Mouse (Mus musculus) embryonic facial prominence, embryonic 15.5 days (tissue): ENCODE results near the gene Gm6034. TPM values are rescaled to one million over a fixed set of nuclear protein-coding genes. Genes with fewer than 3 reads are reported as not detected.
"Not testable (repeated sequence)": the region's sequence is repeated elsewhere in the genome, so short reads cannot be mapped to it uniquely, and the experiment has no call there.

ENCODE experiments used
- ATAC-seq: fragments of 200-750 bp; cut with Nextera tagmentation; 2 replicates; pipeline ENCODE4 v1.8.0; 2017; ENCODE audit warnings: low read depth, moderate TSS enrichment; ENCODE audit not compliant: insufficient number of reproducible peaks, low FRiP score, low TSS enrichment
- H3K27ac ChIP-seq: fragments of 300-500 bp; sonication (generic); replicated peaks from 2 replicates; pipeline ENCODE4 v1.5.1; 2015; ENCODE audit warnings: mild to moderate bottlenecking, inconsistent platforms
- H3K27me3 ChIP-seq: fragments of 300-500 bp; sonication (generic); 2 replicates; pipeline ENCODE4 v1.6.1; 2015; ENCODE audit warnings: inconsistent platforms
- H3K36me3 ChIP-seq: fragments of 300-500 bp; sonication (generic); 2 replicates; pipeline ENCODE4 v1.6.1; 2015; ENCODE audit warnings: mild to moderate bottlenecking, inconsistent platforms
- H3K4me1 ChIP-seq: fragments of 300-500 bp; sonication (generic); 2 replicates; pipeline ENCODE4 v1.6.1; 2015; ENCODE audit warnings: inconsistent platforms
- H3K4me2 ChIP-seq: fragments of 300-500 bp; sonication (generic); replicated peaks from 2 replicates; pipeline ENCODE4 v1.6.1; 2015; ENCODE audit warnings: mild to moderate bottlenecking, inconsistent platforms
- H3K4me3 ChIP-seq: fragments of 300-500 bp; sonication (generic); replicated peaks from 2 replicates; pipeline ENCODE4 v1.5.1; 2015; ENCODE audit warnings: mild to moderate bottlenecking, inconsistent platforms
- H3K9ac ChIP-seq: fragments of 300-500 bp; sonication (generic); 2 replicates; pipeline ENCODE4 v1.6.1; 2015; ENCODE audit warnings: inconsistent platforms
- H3K9me3 ChIP-seq: fragments of 300-500 bp; sonication (generic); replicated peaks from 2 replicates; pipeline ENCODE4 v1.6.1; 2016; ENCODE audit warnings: inconsistent platforms
- WGBS: fragments of 180-500 bp; shearing (Covaris S2); methylation state at CpG from one replicate; pipeline ENCODE4 v1.1.7; 2015; 5-methylcytosine and 5-hydroxymethylcytosine counted together
- polyA plus RNA-seq: library from polyadenylated mRNA; unstranded; fragments of >200 nt; fragmentation: Nextera tagmentation; extraction: Ambion mirVana; gene quantifications from 2 replicates; pipeline ENCODE4 v1.2.1, GENCODE M21; 2015

Gene Gm6034
- polyA plus RNA-seq, 1 experiment from 2014 or later = not detected

- H3K4me2 ChIP-seq = no peak overlapping the region
- H3K27me3 ChIP-seq = no peaks in the 10 kb centered on the region
- no peak overlapping the region for H3K4me3 ChIP-seq
- ATAC-seq = no peak
- 0 out of 2 replicates have a peak, but pooled peaks cover 8% of the 10 kb centered on the region for H3K4me1 ChIP-seq
- no peaks in the 10 kb centered on the region for H3K9me3 ChIP-seq
- 93% methylated on average over 6 of the region's 6 CpGs for WGBS
- no peak overlapping the region for H3K9ac ChIP-seq
- H3K36me3 ChIP-seq = peaks cover 5% of the 10 kb centered on the region; the same call in 1 of the 2 replicates
- H3K27ac ChIP-seq = no peak overlapping the region
Observed at GRCm38 (mm10) chr17:36001966-36002365, 40.8 kb upstream of the Gm6034 start.

DNA sequence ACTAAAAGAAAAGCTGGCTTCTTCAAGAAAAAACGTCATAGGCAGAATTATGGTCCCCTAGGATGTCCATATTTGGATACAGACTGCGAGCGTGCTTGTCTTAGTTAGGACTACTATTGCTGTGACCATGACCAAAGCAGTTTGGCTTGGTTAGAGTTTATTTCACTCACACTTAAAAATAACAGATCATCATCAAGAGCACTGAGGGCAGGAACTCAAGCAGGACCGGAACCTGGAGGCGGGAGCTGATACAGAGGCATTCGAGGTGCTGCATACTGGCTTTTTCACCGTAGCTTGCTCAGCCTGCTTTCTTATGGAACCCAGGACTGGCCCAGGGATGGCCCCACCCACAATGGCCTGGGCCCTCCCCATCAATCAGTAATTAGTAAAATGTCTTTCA, 39.4 kb upstream of the Gm6034 start:
- Histone ChIP-seq H3K4me3 (no peak overlapping the region), H3K36me3 (peaks cover 5% of the 10 kb centered on the region; the same call in 1 of the 2 replicates), H3K27me3 (no peaks in the 10 kb centered on the region), H3K4me1 (no peaks in the 10 kb centered on the region), H3K4me2 (no peak overlapping the region), H3K27ac (no peak overlapping the region), H3K9me3 (no peaks in the 10 kb centered on the region), H3K9ac (no peak overlapping the region)
- ATAC-seq = no peak
- WGBS = 94% methylated on average over 7 of the region's 7 CpGs

DNA sequence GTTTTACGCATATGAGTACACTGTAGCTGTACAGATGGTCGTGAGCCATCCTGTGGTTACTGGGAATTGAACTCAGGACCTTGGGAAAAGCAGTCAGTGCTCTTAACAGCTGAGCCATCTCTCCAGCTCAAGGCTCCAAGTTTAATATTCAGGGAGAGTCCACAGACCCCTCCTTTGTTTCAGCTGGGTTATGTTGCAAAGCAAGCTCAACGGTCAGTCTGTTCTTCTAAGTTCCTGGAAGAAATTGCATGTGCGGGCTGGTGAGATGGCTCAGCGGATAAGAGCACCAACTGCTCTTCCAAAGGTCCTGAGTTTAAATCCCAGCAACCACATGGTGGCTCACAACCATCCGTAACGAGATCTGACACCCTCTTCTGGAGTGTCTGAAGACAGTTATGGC, 38.4 kb upstream of the Gm6034 start:
- ATAC-seq, H3K4me1 ChIP-seq, H3K36me3 ChIP-seq, H3K9ac ChIP-seq, H3K4me3 ChIP-seq, H3K27me3 ChIP-seq, H3K9me3 ChIP-seq, H3K27ac ChIP-seq, H3K4me2 ChIP-seq: not testable (repeated sequence)
- WGBS = 92% methylated on average over 7 of the region's 7 CpGs

DNA sequence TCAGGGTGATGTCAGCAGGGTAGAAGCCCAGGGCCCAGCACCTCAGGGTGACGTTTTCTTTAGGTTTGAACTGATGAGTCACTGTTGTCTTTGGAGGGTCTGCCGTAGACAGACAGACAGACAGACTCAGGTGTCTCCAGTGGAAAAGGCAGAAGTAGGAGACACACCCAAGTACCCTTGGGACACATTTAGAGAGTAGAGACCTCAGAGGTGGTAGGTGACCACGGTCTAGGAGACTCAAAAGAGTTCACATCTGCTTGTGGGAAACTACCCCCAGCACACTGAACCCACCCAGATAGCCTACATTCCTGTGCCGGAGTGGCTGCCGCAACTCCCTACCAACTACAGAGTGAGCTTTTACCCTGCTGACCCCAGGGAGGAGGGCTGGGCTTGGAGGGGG, 27.8 kb upstream of the Gm6034 start:
- H3K27ac ChIP-seq = no peak overlapping the region
- 90% methylated on average over 5 of the region's 5 CpGs for WGBS
- peaks cover 8% of the 10 kb centered on the region; the same call in 1 of the 2 replicates for H3K36me3 ChIP-seq
- no peak for ATAC-seq
- H3K4me2 ChIP-seq = no peak overlapping the region
- H3K27me3 ChIP-seq = no peaks in the 10 kb centered on the region
- H3K4me3 ChIP-seq = no peak overlapping the region
- no peaks in the 10 kb centered on the region for H3K4me1 ChIP-seq
- H3K9ac ChIP-seq = no peak overlapping the region
- no peaks in the 10 kb centered on the region for H3K9me3 ChIP-seq

GRCm38 (mm10) chr17:36017046-36017445, 25.7 kb upstream of the Gm6034 start:
- peaks cover 8% of the 10 kb centered on the region; the same call in 1 of the 2 replicates for H3K36me3 ChIP-seq
- no peak overlapping the region for H3K9ac ChIP-seq
- WGBS = 86% methylated on average over 5 of the region's 5 CpGs
- peaks cover 4% of the 10 kb centered on the region; the same call in 1 of the 2 replicates for H3K4me1 ChIP-seq
- no peak for ATAC-seq
- no peak overlapping the region for H3K4me3 ChIP-seq
- no peaks in the 10 kb centered on the region for H3K27me3 ChIP-seq
- no peak overlapping the region for H3K4me2 ChIP-seq
- no peak overlapping the region for H3K27ac ChIP-seq
- no peaks in the 10 kb centered on the region for H3K9me3 ChIP-seq

- Histone ChIP-seq H3K4me1 (peaks cover 15% of the 10 kb centered on the region), H3K27me3 (no peaks in the 10 kb centered on the region), H3K9ac (no peak overlapping the region), H3K27ac (no peak overlapping the region), H3K36me3 (peaks cover 8% of the 10 kb centered on the region; the same call in 1 of the 2 replicates), H3K4me2 (no peak overlapping the region), H3K4me3 (no peak overlapping the region), H3K9me3 (no peaks in the 10 kb centered on the region)
- WGBS = 59% methylated on average over 2 of the region's 2 CpGs
- no peak for ATAC-seq
Observed at GRCm38 (mm10) chr17:36018979-36019378, 23.8 kb upstream of the Gm6034 start.

GRCm38 (mm10) chr17:36019519-36019918, 23.2 kb upstream of the Gm6034 start:
- no peak overlapping the region for H3K4me3 ChIP-seq
- peaks cover 3% of the 10 kb centered on the region; the same call in 1 of the 2 replicates for H3K36me3 ChIP-seq
- H3K4me1 ChIP-seq = peaks cover 16% of the 10 kb centered on the region
- no peak overlapping the region for H3K4me2 ChIP-seq
- no peak overlapping the region; the same call in 1 of the 2 replicates for H3K27ac ChIP-seq
- no peak overlapping the region for H3K9ac ChIP-seq
- ATAC-seq = no peak
- H3K9me3 ChIP-seq = no peaks in the 10 kb centered on the region
- 55% methylated on average over 3 of the region's 3 CpGs for WGBS
- H3K27me3 ChIP-seq = no peaks in the 10 kb centered on the region

DNA sequence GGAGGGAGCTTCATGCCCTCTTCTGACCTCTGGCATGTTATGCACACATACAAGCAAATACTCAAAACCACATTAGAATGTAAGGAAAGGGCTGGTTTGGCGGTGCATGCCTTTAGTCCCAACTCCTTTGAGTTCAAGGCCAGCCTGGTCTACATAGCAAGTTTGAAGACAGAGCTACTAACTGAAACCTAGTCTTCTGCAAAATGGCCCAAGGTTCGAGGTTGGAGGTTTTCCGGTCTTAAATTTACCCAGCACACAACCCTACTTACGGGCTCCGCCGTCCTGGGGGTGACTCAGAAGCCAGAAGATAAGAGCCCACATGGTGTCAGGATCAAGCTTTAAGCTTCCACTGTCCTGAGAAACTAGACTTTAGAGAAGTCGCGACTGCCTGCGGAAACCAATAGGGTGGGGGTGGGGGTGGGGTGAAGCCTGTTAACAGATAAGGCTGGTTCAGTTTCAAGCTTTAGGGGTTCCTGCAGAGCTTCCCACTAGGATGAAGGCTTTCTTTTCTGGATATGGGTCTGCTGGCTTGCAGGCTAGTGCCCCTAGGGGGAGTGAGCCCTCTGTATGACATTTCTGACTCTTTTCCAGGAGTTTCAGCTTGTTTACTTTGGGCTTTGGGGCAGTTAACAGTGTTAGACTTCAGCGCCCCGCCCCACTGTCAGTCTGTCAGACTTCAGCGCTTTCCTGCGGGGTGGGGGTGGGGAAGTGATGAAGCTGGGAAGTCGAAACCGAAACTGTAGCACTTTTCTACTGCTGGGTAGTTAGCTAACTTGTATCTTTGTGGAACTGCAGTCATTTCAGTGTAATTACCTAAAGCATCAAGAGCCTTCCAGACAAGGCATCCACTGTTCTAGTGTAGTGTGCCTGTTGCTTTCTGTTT, 22.3 kb upstream of the Gm6034 start, which contains the start of gene H2-T24:
H2-T24 (minus strand) TSS at position 370 of the 883 bp plus-strand sequence.
- H3K4me3 ChIP-seq = peak within 1 kb of the TSS; percentile 21; the same call in 1 of the 2 replicates
- no peak for ATAC-seq
- no peaks in the 10 kb centered on the region for H3K36me3 ChIP-seq
- 31% methylated on average over 15 of the region's 15 CpGs for WGBS
- no peaks in the 10 kb centered on the region for H3K27me3 ChIP-seq
- H3K4me1 ChIP-seq = peaks cover 16% of the 10 kb centered on the region
- peak within 1 kb of the TSS; percentile 11; the same call in 1 of the 2 replicates for H3K27ac ChIP-seq
- H3K9me3 ChIP-seq = no peaks in the 10 kb centered on the region
- H3K4me2 ChIP-seq = peak within 1 kb of the TSS; percentile 30
- H3K9ac ChIP-seq = no peak within 1 kb of the TSS

GRCm38 (mm10) chr17:36021309-36021708, 21.5 kb upstream of the Gm6034 start:
- Histone ChIP-seq H3K4me2 (no peak overlapping the region), H3K9me3 (no peaks in the 10 kb centered on the region), H3K27ac (no peak overlapping the region), H3K4me1 (peaks cover 16% of the 10 kb centered on the region), H3K36me3 (no peaks in the 10 kb centered on the region), H3K4me3 (no peak overlapping the region), H3K9ac (no peak overlapping the region), H3K27me3 (no peaks in the 10 kb centered on the region)
- WGBS = 93% methylated on average over 1 of the region's 1 CpGs
- no peak for ATAC-seq

DNA sequence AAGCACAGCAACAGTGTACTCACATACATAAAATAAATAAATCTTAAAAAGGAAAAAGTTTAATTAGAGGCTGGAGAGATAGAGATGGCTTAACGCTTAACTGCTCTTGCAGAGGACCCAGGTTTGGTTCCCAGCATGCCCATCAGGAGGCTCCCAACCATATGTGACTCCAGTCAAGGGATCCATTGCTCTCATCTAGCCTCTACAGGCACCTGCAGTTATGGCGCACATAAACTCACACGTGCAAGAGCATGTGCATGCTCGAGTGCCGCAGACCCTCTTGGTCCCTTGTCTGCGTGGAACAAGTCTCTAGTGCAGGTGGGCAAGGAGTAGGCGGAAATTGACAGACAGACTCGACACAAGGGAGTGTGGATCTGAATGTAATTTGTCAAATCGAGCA, 20.7 kb upstream of the Gm6034 start:
- Histone ChIP-seq H3K27me3 (no peaks in the 10 kb centered on the region), H3K36me3 (no peaks in the 10 kb centered on the region), H3K9me3 (no peaks in the 10 kb centered on the region), H3K4me1 (peaks cover 16% of the 10 kb centered on the region), H3K4me2 (no peak overlapping the region), H3K27ac (no peak overlapping the region), H3K9ac (no peak overlapping the region), H3K4me3 (no peak overlapping the region)
- WGBS = 91% methylated on average over 9 of the region's 9 CpGs
- ATAC-seq = no peak

GRCm38 (mm10) chr17:36022922-36023321, 19.8 kb upstream of the Gm6034 start:
- H3K36me3 ChIP-seq = no peaks in the 10 kb centered on the region
- H3K9me3 ChIP-seq = no peaks in the 10 kb centered on the region
- WGBS = 86% methylated on average over 6 of the region's 6 CpGs
- H3K27me3 ChIP-seq = no peaks in the 10 kb centered on the region
- no peak overlapping the region for H3K9ac ChIP-seq
- no peak for ATAC-seq
- H3K4me1 ChIP-seq = peaks cover 16% of the 10 kb centered on the region
- peak overlapping the region; percentile 77; the same call in 1 of the 2 replicates for H3K27ac ChIP-seq
- no peak overlapping the region for H3K4me3 ChIP-seq
- H3K4me2 ChIP-seq = no peak overlapping the region
